Mouse (Mus musculus): ENCODE data around the gene Pafah1b1. TPM values are rescaled to one million over a fixed set of nuclear protein-coding genes. Genes with fewer than 3 reads are reported as not detected.

The Pafah1b1 gene
- polyA plus RNA-seq, 1 experiment from 2014 or later = 74.9 TPM

DNA sequence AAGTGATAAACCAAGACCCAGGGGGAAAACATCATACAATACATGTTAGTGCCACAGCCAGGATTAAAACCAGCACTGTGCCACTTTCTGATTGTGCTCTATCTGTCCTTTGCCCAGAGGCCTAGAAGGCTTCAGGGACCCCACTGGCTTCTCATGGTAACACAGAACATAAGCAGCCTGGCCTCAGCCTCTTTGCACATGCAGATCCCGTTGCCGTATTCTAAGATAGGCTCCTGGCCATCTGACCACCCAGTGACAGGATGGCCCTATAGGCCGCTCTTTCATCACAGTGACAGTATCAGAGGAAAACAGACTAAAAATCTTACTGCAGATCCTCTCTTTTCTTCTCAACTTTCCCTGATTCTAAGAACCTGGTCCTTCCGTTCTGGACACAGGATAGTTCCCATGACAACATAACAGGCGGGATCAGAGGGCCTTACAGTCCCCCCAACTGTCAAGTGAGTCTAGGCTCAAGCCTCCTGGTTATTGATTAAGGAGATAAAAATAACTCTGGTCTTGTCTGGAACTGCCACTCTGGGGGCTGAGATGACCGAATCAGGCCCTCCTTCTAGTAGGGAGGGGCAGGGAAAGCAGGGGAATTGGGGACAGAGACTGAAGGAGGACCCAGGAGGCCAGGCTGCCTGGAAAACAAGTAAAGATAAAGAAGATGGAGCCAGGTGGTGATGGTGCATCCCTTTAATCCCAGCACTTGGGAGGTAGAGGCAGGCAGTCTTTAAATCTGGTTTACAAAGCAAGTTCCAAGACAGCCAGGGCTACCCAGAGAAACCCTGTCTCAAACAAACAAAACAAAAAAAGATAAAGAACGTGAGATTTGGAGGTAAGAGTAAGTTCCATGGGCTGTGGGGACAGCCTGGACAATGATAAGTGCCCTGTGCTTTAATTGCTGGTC lies 92.3 kb downstream of the Pafah1b1 start:
- peaks cover 4% of the 10 kb centered on the region for H3K4me1 ChIP-seq
- WGBS = 77% methylated on average over 7 of the region's 7 CpGs
- peaks cover 2% of the 10 kb centered on the region; the same call in 1 of the 2 replicates for H3K27me3 ChIP-seq
- H3K27ac ChIP-seq = no peak overlapping the region
- H3K4me3 ChIP-seq (replicated peaks) = no peak overlapping the region
- ATAC-seq (ENCODE audit: low FRiP score) = no peak
- H3K9me3 ChIP-seq = no peaks in the 10 kb centered on the region
- H3K36me3 ChIP-seq (replicated peaks) = no peaks in the 10 kb centered on the region
- H3K4me2 ChIP-seq = no peak overlapping the region
- no peak overlapping the region for H3K9ac ChIP-seq

DNA sequence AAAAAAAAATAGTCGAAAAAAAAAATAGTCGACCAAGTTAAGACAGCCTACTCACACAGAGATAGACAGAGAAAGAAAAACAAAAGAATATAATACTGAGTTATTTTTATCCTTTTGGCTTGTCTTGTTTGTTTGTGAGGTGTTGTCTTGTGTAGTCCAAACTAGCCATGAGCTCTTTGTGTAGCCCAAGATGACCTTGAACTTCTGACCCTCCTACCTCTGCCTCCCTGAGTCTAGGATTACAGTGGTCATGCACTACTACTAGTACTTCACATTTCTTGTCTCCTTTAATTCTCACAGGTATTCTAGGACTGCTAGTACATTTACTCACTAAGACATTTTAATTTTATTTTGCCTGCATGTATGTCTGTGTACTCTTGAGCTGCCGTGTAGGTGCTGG lies 97.0 kb downstream of the Pafah1b1 start:
- Histone ChIP-seq H3K36me3 (replicated peaks) (no peaks in the 10 kb centered on the region), H3K27me3 (0 out of 2 replicates have a peak, but pooled peaks cover 5% of the 10 kb centered on the region), H3K4me2 (no peak overlapping the region), H3K9me3 (no peaks in the 10 kb centered on the region), H3K27ac (no peak overlapping the region), H3K9ac (no peak overlapping the region), H3K4me1 (0 out of 2 replicates have a peak, but pooled peaks cover 3% of the 10 kb centered on the region), H3K4me3 (replicated peaks) (no peak overlapping the region)
- no peak for ATAC-seq (ENCODE audit: low FRiP score)
- 77% methylated on average over 3 of the region's 3 CpGs for WGBS

DNA sequence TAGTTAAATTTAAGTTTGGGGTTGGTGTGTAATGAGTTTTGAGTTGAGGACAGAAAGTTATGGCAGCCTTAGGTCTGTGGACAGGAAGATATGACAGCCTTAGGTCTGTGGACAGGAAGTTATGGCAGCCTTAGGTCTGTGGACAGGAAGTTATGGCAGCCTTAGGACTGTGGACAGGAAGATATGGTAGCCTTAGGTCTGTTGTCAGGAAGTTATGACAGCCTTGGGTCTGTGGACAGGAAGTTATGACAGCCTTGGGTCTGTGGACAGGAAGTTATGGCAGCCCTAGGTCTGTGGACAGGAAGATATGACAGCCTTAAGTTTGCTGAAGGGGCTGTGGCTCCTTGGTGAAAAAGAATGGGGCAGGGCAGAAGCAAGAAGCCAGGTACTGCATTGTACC lies 99.1 kb downstream of the Pafah1b1 start:
- Histone ChIP-seq H3K36me3 (replicated peaks) (no peaks in the 10 kb centered on the region), H3K9ac (no peak overlapping the region), H3K9me3 (no peaks in the 10 kb centered on the region), H3K4me2 (no peak overlapping the region), H3K27ac (no peak overlapping the region), H3K27me3 (peaks cover 19% of the 10 kb centered on the region), H3K4me3 (replicated peaks) (no peak overlapping the region), H3K4me1 (0 out of 2 replicates have a peak, but pooled peaks cover 3% of the 10 kb centered on the region)
- ATAC-seq (ENCODE audit: low FRiP score) = no peak

Other genes with a start within 250 kb of the Pafah1b1 start
- 4.1 and 4.4 TPM in 2 replicates for gene Rap1gap2, start 113.8 kb downstream of the Pafah1b1 start, polyA plus RNA-seq (2016; fragmentation: Nextera tagmentation; extraction: Ambion mirVana)
- gene Ccdc92b, start 105.1 kb downstream of the Pafah1b1 start, polyA plus RNA-seq (2016; fragmentation: Nextera tagmentation; extraction: Ambion mirVana) = 1.6 and 1.9 TPM in 2 replicates
- 18.0 and 18.5 TPM in 2 replicates for gene Cluh, start 75.2 kb downstream of the Pafah1b1 start, polyA plus RNA-seq (2016; fragmentation: Nextera tagmentation; extraction: Ambion mirVana)
- 56.6 and 60.4 TPM in 2 replicates for gene Mettl16, start 46.2 kb upstream of the Pafah1b1 start, polyA plus RNA-seq (2016; fragmentation: Nextera tagmentation; extraction: Ambion mirVana)
- 7.2 and 8.1 TPM in 2 replicates for gene Mnt, start 106.2 kb upstream of the Pafah1b1 start, polyA plus RNA-seq (2016; fragmentation: Nextera tagmentation; extraction: Ambion mirVana)
- 12.2 and 13.7 TPM in 2 replicates for gene Sgsm2, start 172.4 kb upstream of the Pafah1b1 start, polyA plus RNA-seq (2016; fragmentation: Nextera tagmentation; extraction: Ambion mirVana)
- gene Tsr1, start 173.4 kb upstream of the Pafah1b1 start, polyA plus RNA-seq (2016; fragmentation: Nextera tagmentation; extraction: Ambion mirVana) = 43.0 and 43.1 TPM in 2 replicates
- gene Smg6, start 201.2 kb upstream of the Pafah1b1 start, polyA plus RNA-seq (2016; fragmentation: Nextera tagmentation; extraction: Ambion mirVana) = 22.0 and 23.9 TPM in 2 replicates
- 27.5 and 30.8 TPM in 2 replicates for gene Srr, start 201.3 kb upstream of the Pafah1b1 start, polyA plus RNA-seq (2016; fragmentation: Nextera tagmentation; extraction: Ambion mirVana)